22 mouse cellular contexts compared by ENCODE assay signal in genomic region chr5:77080761-77081160, GRCm38 (mm10). TPM values are rescaled to one million over a fixed set of nuclear protein-coding genes. Genes with fewer than 3 reads are reported as not detected.
A peak's percentile ranks its signal among the peaks of the same experiment; 100 is the strongest.
DNase-seq lines count a peak whose midpoint lies in the region; ATAC-seq and TF ChIP-seq lines count a peak whose summit lies in the region.
"Had no signal": no experiment of that assay in that cellular context is flagged by ENCODE, and none has a peak within 500 bp of the region (broad histone marks: within the 10 kb centered on the region; RNA-seq: fewer than 3 reads in every experiment).

No protein-coding gene starts in this region.

- H3K9me3 ChIP-seq in embryonic facial prominence, embryonic 15.5 days (replicated peaks), result no peaks in the 10 kb centered on the region
- H3K9me3 ChIP-seq: kidney, embryonic 15.5 days; liver, embryonic 15.5 days had no signal

- no peak for TF ChIP-seq EP300 in heart, adult 2 months (IDR thresholded peaks at IDR 0.05; ENCODE audit: insufficient read depth, low read depth, low read length)

- no peak overlapping the region for H3K27ac ChIP-seq in heart, adult 2 months
- peak overlapping the region; percentile 40; the same call in 1 of the 2 replicates for H3K27ac ChIP-seq in embryonic facial prominence, embryonic 15.5 days (replicated peaks)
- H3K27ac ChIP-seq: hindbrain, embryonic 10.5 days; hindbrain, postnatal 0 days; kidney, embryonic 15.5 days; limb, embryonic 12.5 days; liver, embryonic 15.5 days had no signal

- H3K9ac ChIP-seq in heart, adult 2 months (ENCODE audit: low read depth, low read length), result no peak overlapping the region
- no peak overlapping the region for H3K9ac ChIP-seq in embryonic facial prominence, embryonic 15.5 days
- H3K9ac ChIP-seq: kidney, embryonic 15.5 days; limb, embryonic 12.5 days; liver, embryonic 15.5 days had no signal

- H3K79me2 ChIP-seq in heart, adult 2 months (replicated peaks; ENCODE audit: control insufficient read depth, insufficient read depth, low read length), result no peaks in the 10 kb centered on the region

- intact Hi-C loops in heart, adult 2 months (cut with DNase I), result no loop called here
- intact Hi-C loops in gastrocnemius, postnatal 14 days (cut with DNase I; ENCODE audit: low total_unique reads), result no loop called here

- peak; percentile 46 for DNase-seq in heart, adult 8-10 months (ENCODE audit: low spot score)
- DNase-seq in heart, adult 2 months, result no peak
- DNase-seq in 3134 (ENCODE audit: extremely low read depth, insufficient read length, low spot score), result peak; percentile 69
- DNase-seq in gastrocnemius, postnatal 14 days, result peak; percentile 50
- DNase-seq in lung, postnatal 25 days (ENCODE audit: low spot score), result no peak
- DNase-seq in spleen, postnatal 36 days (ENCODE audit: low spot score in 2 of 2), result no peak
- no peak for DNase-seq in adrenal gland, postnatal 25 days
- DNase-seq: adrenal gland, adult 8-10 months; cerebellum, adult 9-11 months; kidney, postnatal 4 days; right cerebral cortex, adult 18-20 months; thymus, postnatal 14 days had no signal

- 79% methylated on average over 4 of the region's 4 CpGs for WGBS in heart, adult 2 months
- WGBS in embryonic facial prominence, embryonic 15.5 days, result 60% methylated on average over 4 of the region's 4 CpGs

- H3K4me2 ChIP-seq in embryonic facial prominence, embryonic 15.5 days (replicated peaks), result no peak overlapping the region
- H3K4me2 ChIP-seq: kidney, embryonic 15.5 days; limb, embryonic 12.5 days; liver, embryonic 15.5 days; midbrain, embryonic 11.5 days had no signal

- TF ChIP-seq CTCF in heart, adult 2 months (IDR thresholded peaks at IDR 0.05), result no peak

- no peaks in the 10 kb centered on the region for H3K4me1 ChIP-seq in heart, adult 2 months (ENCODE audit: control insufficient read depth, insufficient read depth, low read length)
- H3K4me1 ChIP-seq in embryonic facial prominence, embryonic 15.5 days, result no peaks in the 10 kb centered on the region
- H3K4me1 ChIP-seq: hindbrain, embryonic 10.5 days; kidney, embryonic 15.5 days; limb, embryonic 12.5 days; liver, embryonic 15.5 days had no signal

- peak; percentile 51 for ATAC-seq in embryonic facial prominence, embryonic 15.5 days (ENCODE audit: insufficient number of reproducible peaks, low FRiP score, low TSS enrichment, low read depth)
- ATAC-seq: forebrain, embryonic 14.5 days; hindbrain, postnatal 0 days; intestine, postnatal 0 days had no signal

- no peak for TF ChIP-seq POLR2A in heart, adult 2 months (IDR thresholded peaks at IDR 0.05; ENCODE audit: insufficient read depth, low read depth, low read length)

- H3K4me3 ChIP-seq in heart, adult 2 months, result no peak overlapping the region
- H3K4me3 ChIP-seq in embryonic facial prominence, embryonic 15.5 days (replicated peaks), result no peak overlapping the region
- H3K4me3 ChIP-seq: hindbrain, embryonic 10.5 days; kidney, embryonic 15.5 days; limb, embryonic 12.5 days; liver, embryonic 15.5 days had no signal

- no peaks in the 10 kb centered on the region for H3K36me3 ChIP-seq in heart, adult 2 months (ENCODE audit: control insufficient read depth, insufficient read depth, low read length)
- no peaks in the 10 kb centered on the region for H3K36me3 ChIP-seq in embryonic facial prominence, embryonic 15.5 days
- H3K36me3 ChIP-seq: hindbrain, embryonic 10.5 days; kidney, embryonic 15.5 days; limb, embryonic 12.5 days; liver, embryonic 15.5 days had no signal

- H3K27me3 ChIP-seq in heart, adult 2 months (ENCODE audit: control insufficient read depth, insufficient read depth, low read length), result no peaks in the 10 kb centered on the region
- H3K27me3 ChIP-seq in embryonic facial prominence, embryonic 15.5 days, result no peaks in the 10 kb centered on the region
- H3K27me3 ChIP-seq: CH12.LX; kidney, embryonic 15.5 days; limb, embryonic 12.5 days; liver, embryonic 15.5 days had no signal

RNA-seq across cellular contexts. Expression of gene Hopx, which starts 34.2 kb away (rescaled TPM):
- total RNA-seq in heart, adult 8-10 months (2022), result 100 to 1,000 TPM; 354 to 475 (median 429) TPM
- 100 to 1,000 TPM; 367 to 385 TPM for total RNA-seq in heart, adult 2 months (2021)
- 284 and 285 TPM in 2 replicates for polyA plus RNA-seq in heart, adult 2 months (2012; rRNA removed)
- 3.5 and 4.7 TPM in 2 replicates for polyA plus RNA-seq in embryonic facial prominence, embryonic 15.5 days (2015; fragmentation: Nextera tagmentation; extraction: Ambion mirVana)
- total RNA-seq in gastrocnemius, postnatal 14 days (2021), result 1 to 10 TPM; 9.7 to 9.8 TPM
- total RNA-seq in adrenal gland, postnatal 25 days (2021), result 1.7 and 2.6 TPM in 2 replicates
- polyA plus RNA-seq: limb, embryonic 12.5 days had no signal

Comparison
In these comparisons a context has a peak if more than half of its experiments do, and no peak if none do; other contexts are left out.
1. DNase-seq: peak in heart, adult 8-10 months (single experiment), 3134 (single experiment) and gastrocnemius, postnatal 14 days (single experiment); none in heart, adult 2 months (0 of 2), lung, postnatal 25 days (single experiment), spleen, postnatal 36 days (0 of 2) and adrenal gland, postnatal 25 days (single experiment).
2. RNA of gene Hopx, which starts 34.2 kb away (total RNA-seq): 354 to 475 TPM in heart, adult 8-10 months and 367 to 385 TPM in heart, adult 2 months; 9.7 to 9.8 TPM in gastrocnemius, postnatal 14 days and 1.7 to 2.6 TPM in adrenal gland, postnatal 25 days; every median in the first group is over 10 times any median in the second.